Mouse (Mus musculus) spleen, postnatal 14 days (tissue): ENCODE measurements at regions not wholly inside any gene's neighbourhood (a gene's known extent, or its start where the extent isn't known, plus 50 kb on each side); places are given as distances from the start of the nearest gene placed in this dataset.

Experiments used
- DNase-seq, 2 experiments: peaks; one replicate each; pipeline ENCODE4 v3.0.0; 2021 to 2022; ENCODE audit warnings: low spot score in 2 of 2

DNA sequence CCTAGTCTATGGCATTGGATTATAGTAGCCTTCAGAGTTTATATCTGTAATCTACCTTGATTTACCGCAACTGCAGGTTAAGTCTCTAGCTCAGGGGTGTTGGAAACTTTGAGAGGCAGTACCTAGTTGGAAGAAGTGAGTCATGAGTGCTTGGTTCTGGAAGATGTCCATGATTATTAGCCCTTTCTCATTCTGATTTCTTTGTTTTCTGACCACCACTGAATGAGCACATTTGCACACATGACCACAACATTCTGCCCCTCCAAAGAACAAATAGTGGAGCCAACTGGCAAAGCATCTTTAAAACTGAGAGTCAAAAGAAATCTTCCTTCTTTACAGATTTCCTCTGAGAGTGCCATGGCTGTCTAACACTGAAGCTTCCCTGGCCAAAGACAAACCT lies 95.5 kb upstream of the Dcn start:
- DNase-seq: no peak

DNA sequence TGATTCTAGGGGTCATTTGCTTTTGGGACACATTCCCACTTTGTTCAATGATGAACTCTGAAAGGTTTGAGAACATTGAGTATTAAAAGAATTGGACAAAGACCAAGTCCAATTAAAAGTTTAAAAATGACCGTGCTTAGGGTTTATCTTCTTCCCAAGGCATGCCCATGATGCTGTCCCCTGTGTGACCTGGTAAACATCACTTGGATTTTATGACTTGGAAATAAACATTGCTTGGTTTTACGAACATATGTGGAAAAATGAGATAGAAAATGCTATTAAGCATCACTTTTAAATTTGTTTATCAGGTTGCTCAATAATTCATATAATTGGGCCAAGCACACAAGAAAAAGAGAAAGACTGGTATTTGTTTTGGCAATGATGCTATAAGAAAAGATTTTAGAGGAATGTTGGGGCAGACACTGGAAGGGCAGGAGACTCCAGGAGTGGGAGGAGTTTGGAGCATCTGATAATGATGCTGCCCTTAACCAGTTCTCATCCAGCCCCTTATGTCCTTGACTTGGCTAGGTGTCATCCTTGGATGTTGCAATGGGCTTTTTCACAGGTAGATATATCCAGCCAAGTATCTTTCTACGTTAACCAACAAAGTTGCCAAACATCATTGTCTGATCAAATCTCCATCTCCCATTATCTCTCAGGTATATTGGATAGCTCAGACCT lies 92.1 kb upstream of the Dcn start:
- no peak for DNase-seq

DNA sequence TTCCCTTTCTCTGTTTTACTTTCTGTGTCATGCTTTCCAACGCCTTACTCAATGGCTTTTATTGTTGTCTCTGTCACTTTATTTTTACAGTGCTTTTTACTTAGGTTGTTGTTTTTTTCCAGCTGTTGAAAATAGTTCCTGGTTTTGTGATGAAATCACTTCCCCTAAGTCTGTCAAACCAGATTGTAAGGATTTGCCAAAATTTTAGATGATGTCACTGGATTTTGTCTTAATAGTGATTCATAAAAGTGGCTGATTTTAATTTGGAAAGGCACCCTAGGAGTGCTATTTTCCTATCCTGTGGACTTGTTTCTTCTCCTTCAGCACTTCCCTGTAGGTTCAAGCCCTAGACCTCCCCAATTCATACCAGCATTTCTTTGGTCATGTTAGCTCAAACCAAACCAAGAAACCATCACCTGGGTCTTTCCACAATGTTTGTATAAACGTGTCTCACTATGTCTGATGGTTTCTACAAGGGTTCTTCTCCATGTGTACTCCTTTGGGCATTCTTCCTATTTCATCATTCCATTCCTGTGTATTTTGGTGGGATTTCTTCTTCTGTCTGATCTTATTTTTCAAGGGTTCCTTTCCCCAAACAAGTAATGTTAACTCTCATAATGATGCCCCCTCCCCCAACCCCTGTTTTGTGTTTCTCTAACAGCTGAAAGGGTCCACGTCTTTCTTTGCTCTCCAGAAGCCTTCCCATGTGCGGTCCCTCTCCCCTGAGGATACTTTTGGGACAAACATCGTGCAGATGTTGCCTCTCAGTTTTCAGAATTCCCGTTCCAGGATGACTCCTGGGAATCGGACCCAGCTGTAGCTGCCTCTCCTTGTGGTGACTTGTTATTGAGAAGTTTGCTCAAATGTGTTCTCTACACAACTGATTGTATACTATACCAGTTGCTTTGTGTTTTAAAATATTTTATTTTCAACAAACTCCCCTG lies 89.5 kb upstream of the Dcn start:
- DNase-seq: no peak

DNA sequence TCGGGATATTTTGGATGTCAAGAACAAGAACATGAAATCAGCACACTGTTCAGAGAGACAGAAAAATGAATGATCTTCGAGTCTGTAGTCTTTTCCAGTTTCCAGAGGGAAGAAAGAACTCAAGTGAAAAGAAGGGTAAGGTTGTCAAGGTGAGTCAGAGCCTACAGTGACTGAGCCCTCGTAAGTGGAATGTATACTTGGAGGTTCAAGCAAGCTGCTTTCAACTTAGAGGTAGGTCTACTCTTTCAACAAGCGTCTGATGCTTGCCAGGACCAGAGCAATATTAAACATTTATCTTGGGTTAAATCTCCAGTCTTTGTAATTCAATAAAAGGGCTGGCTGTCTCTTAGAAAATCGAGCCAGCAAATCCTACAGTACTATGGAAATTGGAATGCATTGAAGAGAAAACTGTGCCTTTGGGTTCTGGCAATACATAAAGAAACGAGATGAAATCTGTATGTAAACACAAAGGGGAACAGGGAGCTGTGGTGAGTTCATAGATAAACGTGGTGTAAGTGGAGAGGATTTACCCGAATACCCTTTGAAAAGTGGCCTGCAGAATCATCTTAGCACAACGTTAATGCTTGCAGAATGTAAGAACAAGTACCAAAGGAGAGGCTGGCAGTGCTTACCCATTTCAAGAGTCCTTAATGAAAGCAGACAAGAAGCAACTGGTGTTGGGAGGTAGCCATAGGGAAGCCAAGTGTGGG lies 82.2 kb upstream of the Dcn start:
- DNase-seq: no peak

GRCm38 (mm10) chr10:97397896-97398295 lies 81.5 kb upstream of the Dcn start:
- DNase-seq: no peak

- DNase-seq: no peak
Observed at GRCm38 (mm10) chr10:97402524-97402923, 76.9 kb upstream of the Dcn start.

- no peak for DNase-seq
Observed at GRCm38 (mm10) chr10:97404076-97404787, 75.2 kb upstream of the Dcn start.

GRCm38 (mm10) chr10:97409181-97409581 lies 70.2 kb upstream of the Dcn start:
- no peak for DNase-seq

GRCm38 (mm10) chr10:97409909-97410308 lies 69.5 kb upstream of the Dcn start:
- DNase-seq: no peak

- no peak for DNase-seq
Observed at GRCm38 (mm10) chr10:97422579-97422978, 56.8 kb upstream of the Dcn start.

GRCm38 (mm10) chr10:97423039-97423700 lies 56.2 kb upstream of the Dcn start:
- DNase-seq: no peak
